Mouse (Mus musculus) mature B cell (primary cell): Measurements from ENCODE around the gene Gimap1.

Experiments used
- in situ Hi-C: fragments of 300-500 bp; cut with MboI; formaldehyde crosslinking; loops from 2 replicates; pipeline ENCODE4 v1.14.3; 2019

The Gimap1 gene

DNA sequence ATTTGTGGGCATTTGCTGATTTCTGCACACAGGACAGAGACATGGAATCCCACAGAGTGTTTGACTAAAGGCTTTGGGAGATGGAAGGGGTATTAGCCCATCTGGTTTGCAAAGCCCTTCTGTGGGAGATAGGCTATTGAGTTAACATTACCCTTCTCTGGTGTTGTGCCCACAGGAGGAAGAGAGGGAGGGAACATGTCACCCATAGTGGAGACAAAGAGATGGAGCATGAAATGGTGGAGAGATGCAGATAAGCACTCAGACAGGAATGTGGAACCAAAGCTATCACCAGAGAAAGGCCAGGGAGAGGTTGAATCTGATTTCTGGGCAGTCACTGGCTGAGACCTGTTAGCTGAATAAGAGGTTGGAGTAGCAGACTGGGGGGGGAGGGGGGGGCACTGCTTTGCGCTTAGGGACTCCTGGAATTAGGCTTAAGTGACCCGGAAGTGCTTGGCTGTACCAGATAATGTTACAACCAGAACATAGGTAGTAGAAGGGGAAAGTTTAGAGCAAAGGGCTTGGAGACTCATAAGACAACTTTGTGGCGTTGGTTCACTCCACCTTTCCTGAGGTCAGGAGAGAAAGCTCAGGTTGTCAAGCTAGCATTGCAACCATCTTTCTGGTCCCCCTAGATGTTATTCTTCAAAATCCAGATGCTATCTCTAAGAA is 1.8 kb downstream of the Gimap1 start:
- in situ Hi-C loops: no loop called here

DNA sequence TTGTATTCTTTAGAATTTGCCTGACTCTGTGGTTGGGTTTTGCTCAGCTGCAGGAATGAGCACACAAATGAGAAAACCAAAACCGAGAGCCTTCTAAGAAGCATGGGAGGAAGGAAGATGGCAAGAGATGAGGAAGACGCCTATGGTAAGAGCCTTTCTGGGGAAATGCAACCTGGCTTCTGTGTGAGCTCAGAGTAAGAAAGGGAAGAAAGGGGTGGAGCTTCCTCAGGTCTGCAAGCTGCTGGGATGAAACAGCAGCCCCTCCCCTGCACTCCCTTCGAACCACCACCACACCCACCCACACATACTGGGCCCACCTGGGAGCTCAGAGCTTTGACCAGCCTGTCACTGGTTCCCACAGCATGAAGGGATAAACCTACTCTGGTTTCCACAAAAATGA is 2.4 kb downstream of the Gimap1 start:
- in situ Hi-C loops: no loop called here

DNA sequence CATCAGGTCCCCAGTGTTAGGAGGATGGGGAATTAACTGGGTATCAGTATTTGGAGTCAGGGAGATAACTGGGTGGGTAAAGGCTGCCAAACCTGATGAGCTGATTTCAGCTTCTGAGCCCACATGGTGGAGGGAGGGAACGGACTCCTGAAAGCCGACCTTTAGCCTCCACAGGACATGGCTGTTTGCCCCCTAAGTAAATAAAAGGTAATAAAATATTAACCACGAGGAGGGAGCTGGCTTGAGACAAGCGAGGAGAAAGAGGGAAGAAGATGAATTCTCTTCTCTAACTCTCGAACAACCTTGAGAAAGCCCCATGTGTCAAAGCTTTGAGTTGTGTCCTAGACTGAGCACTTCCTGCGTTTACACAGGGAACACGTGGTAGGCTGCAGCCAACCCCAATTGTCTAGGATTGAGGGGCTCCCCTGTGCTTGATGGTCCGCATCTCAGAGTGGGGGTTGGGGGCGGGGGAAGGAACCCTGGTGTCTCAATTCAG is 2.9 kb downstream of the Gimap1 start:
- in situ Hi-C loops: no loop called here

DNA sequence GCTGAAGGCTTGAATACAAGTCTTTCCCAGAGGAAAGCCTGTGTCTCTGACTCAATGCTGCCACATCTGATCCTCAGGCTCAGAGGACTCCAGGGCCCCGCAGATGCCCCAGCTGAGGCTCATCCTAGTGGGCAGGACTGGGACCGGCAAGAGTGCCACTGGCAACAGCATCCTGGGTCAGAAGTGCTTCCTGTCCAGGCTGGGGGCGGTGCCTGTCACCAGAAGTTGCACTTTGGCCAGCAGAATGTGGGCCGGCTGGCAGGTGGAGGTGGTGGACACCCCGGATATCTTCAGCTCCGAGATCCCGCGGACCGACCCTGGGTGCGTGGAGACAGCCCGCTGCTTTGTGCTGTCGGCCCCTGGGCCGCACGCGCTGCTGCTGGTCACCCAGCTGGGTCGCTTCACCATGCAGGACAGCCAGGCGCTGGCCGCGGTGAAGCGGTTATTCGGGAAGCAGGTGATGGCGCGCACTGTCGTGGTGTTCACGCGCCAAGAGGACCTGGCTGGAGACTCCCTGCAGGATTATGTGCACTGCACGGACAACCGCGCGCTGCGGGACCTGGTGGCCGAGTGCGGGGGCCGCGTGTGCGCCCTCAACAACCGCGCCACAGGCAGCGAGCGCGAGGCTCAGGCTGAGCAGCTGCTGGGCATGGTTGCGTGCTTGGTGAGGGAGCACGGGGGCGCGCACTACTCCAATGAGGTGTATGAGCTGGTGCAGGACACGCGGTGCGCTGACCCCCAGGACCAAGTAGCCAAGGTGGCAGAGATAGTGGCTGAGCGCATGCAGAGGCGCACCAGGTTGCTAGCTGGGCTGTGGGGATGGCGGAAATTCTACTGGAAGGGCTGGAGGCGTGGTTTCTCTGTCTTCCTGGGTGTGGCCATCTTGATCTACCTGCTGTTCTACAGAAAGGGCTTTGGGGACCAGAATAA is 3.8 kb downstream of the Gimap1 start:
- in situ Hi-C loops: no loop called here

DNA sequence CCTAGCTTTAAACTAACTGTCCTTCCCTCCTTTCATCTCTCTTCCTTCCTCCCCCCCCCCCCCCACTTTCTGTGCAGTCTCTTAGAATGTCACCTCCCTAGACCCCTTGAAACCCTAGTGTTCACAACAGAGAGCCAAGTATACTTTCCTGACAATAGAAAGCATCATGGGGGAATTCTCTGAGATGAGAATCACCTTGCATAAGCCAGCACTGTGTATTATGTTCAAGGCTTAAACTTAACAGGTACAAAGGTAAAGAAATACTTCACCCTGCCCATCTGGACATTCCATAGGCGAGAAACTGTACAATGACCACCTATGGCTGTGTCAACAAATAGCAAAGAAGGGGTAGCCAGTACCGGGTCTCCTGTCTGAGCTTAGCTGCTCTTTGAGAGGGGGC is 6.6 kb downstream of the Gimap1 start:
- in situ Hi-C loops: no loop called here

DNA sequence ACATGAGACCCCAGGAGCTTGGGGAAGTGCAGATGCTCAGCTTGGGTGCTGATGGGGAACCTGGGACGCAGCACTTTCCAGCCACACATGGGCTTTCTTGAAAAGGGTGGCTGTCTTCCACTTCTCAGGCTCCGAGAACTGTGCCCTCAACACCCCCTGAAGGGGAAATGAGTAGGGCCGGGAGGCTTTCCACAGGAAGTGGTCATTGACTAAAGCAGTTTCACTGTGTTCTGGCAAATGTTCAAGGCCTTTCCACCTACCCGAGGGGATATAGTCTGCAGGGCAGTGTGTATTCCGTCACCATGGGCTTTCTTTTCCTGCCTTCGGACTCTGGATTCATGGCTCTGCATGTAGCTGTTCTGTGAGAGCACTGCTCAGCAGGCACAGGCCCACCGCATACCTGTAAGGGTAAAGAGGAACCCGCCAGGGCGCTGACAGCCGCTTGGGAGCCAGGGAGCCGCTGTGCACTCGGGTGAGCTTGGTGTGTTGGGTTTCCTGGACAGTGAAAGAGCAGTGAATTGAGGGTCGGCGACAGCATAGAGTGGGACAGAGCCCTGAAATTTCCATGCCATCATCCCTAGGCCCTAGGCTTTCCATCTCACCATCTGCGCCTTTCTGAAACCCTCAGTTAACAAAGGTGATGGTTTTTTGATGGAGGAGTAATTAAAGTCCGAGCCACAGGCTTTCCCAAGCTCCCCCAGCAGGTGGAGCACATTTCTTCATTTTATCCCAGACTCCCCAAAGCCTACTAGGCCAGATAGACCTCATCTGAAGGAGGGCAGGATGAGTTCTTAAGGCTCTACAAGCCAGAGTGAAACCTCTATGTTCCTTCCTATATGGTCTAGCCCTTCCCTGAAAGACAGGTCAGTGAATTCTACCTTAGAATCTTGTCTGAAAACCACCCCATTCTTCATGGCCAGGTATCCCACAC is 7.4 kb downstream of the Gimap1 start, which contains the start of gene Gimap5:
Gimap5 (plus strand) TSS at position 239 of the 931 bp plus-strand sequence.
- in situ Hi-C loops: no loop called here

DNA sequence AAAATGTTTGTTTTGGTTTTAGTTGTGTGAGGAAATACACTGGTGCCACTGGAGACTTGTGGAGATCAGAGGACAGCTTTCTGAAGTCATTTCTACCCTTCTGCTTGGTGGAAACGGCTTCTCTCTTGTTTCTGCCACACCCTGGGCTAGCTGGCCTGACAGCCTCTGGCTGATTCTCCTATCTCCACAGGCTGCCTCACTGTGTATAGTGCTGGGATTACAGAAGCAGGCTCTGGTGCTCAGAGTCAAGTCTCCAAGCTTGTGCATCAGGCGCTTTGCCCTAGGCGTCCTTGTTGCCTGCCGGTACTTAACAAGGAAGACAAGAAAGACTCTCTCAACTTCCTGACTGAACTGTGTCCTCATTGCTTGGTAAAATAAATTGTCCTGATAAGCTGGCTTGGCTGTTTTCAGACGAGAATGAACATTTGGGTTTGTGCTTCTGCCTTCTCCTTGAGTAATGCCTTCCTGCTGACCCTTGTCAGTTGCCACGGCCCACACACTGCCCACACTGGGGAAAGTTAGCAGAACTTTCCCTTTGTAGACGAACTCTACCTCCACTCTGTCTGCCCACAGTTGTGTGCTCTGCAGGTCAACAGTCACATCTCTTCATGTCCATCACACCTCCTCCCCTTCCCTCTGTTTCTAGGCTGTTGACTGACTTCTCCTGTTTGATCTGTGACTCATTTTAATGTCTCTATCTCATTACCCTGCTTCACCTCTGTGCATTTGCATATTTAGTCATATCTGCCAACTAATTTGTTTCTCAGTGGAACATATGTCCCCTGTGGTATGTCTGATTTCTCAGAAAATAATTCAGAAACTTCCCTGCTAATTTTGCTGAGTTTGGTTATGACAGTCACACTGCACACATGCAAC is 8.5 kb downstream of the Gimap1 start:
- in situ Hi-C loops: no loop called here

DNA sequence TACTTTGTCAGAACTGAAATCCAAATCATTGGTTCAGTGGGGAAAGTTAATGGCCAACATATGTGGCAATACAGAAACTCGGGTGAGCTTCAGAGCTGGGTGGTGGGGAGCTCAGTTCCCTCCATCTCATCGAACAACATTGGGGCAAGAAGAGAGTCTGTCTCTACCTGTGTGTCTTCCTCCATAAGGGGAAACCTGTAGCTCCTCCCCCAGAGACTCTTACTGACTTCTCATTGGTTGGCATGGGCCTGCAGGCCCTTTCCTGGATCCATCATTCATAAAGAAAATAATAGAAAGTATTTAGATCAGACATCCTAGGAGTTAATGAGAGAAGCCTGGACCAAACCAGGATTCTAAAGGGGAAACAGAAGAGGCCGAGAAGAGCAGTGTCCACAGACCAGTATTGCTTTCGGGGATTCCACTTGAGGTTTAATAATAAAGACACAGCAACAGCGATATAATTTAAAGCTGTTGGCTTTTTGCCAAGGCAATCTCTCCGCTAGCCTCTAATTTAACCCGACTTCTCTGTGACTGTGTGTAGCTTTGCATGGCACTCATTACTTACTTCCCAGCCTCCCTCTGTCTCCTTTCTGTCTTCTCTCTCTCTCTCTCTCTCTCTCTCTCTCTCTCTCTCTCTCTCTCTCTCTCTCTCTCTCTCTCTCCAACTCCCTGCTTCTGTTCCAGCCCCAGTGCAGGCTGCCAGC is 24.9 kb downstream of the Gimap1 start:
- in situ Hi-C loops: no loop called here

DNA sequence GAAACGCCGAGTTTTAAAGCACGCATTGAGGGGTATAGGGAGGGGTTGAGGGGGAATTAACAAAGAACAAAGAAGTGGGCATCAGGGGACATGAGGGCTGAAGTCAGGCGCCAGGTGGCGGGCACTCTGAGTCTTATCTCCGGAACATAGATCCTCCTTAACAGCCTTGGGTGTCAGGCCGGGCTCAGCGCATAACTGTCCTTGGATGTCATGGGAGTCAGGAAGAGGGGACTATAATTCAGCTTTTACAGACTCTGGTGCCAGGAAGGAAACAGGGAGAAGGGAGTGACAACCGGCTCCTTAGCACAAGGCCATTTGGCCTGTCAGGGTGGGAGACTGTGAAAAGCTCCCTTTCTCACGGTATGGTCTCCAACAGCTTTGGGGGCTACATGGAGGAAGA is 25.6 kb downstream of the Gimap1 start:
- in situ Hi-C loops: no loop called here

DNA sequence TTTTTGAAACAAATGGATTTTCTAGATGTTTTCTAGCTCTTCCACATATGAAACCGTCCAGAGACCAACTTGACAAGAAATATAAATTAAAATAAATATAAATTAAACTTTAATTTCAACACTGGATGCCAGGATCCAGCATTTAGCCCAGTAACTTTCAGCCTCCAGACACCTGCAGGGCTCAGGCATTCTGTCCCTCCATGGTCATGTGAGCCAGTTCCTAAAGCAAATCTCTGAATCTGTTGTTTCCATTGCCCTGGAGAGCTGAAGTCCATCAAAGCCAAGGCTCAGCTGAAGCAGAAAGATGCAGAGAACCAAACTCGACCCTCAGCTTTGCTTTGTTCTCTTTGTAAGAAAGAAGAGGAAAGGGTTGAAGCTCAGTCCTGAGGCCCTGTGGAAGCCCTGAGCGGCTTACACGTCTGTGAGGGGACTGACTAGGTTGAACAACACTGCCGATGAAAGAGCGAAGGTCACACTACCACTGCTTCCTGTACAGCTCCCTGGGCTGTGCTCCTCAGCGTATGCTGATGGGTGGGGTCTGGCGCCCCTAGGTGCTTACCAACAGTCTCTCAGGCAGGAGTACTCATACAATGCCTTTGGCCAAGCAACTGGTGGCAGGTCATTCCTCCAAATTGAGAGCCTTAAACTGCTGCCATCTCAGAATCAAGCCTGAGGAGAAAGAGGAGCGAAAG is 29.5 kb downstream of the Gimap1 start:
- in situ Hi-C loops: no loop called here

DNA sequence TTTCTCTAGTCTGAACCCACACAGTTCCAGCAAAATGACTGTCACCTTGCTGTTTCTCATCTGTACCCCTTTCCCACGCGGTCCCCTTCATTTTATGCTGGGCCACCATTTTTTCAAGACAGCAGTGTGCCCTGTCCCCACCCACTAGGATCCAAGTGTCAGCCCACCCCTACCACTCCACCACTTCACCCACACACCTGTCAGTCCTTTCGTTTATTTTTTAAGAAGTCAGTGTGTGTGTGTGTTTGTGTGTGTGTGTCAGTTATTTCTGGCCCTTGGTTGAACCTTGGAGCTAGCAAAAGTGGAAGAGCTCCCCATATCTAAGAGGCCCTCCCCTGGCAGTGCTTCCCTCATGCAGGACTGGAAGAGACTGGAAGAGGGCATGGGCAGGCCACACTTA is 30.1 kb downstream of the Gimap1 start:
- in situ Hi-C loops: no loop called here

DNA sequence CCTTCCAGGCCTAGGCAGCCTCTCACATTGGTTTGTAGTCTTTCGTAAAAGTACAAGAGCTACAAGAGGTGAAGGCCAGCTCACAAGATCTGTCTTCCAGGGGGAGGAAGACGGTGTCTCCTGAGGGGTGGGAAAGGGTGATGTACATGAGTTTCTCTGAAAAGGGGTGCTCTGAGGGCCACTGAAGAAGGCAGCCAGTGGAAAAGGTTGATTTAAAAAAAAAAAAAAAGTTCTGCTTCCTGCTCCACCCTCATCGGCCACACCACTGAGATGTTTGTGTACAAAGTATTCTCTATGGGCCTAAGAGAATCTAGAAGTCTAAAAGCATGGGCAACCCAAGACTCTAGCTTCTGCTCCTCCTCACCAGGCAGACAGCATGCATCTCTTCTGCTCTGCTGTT is 31.8 kb downstream of the Gimap1 start, which contains the start of gene Gimap3:
Gimap3 (minus strand) TSS at position 156 of the 400 bp plus-strand sequence.
- in situ Hi-C loops: loop anchor here (5.0 kb wide), 1 partner anchor 123 kb away; the partner anchor contains the start of gene Gimap8

DNA sequence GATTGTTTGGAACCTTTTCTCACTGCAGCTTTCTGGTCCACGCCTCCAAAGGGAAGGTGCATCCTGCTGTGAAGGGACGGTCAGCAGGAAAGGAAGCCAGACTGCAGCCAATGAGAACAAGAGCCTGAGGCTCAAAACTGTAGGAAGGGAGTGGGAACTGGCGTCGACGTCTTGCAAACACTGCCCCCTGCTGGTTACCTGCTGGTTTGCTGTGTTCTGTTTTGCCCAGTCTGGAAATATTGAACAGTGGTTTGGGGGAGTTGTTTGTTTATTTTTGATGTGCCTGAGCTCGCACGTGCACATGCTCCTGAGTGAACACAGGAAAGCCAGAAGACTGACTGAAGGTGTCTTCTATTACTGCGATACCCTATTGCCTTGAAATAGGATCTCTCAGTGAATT is 33.2 kb downstream of the Gimap1 start:
- in situ Hi-C loops: loop anchor here (5.0 kb wide), 1 partner anchor 125 kb away; the partner anchor contains the start of gene Gimap8

DNA sequence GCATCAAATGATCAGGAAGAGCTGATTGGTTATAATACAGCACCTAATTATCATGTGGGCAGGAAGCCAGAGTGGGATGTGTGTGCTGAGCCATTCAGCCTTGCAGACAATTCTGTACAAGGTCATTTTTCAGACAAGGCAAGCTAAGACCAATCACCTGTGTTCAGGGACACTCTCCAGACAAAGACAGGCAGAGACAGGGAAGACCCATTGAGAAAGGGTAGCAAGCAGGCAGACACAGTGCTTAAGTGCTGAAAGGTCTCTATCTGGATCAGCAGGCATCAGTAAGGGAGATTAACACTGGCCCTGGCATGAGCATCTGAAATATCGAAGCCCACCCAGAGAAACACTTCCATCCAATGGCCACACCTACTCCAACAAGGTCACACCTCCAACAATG is 45.6 kb downstream of the Gimap1 start:
- in situ Hi-C loops: no loop called here

DNA sequence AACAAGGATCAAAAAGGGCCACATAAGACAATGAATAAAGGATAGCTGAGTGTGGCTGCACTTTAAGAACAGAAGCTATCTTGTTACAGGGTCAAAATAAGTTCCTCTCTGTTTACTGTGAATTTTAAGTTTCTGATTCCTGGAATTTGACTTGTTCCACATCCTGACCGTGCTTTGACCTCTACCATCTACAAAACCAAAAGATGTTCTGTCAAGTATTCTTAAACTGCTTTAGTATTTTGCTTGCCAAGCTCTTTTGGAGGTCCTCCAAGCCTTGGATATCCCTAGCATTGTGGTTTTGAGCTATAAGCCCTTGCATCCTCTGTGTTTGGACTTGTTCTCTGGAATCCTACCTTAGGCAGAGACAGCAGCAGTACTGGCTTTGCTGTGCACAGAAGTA is 46.3 kb downstream of the Gimap1 start:
- in situ Hi-C loops: no loop called here

DNA sequence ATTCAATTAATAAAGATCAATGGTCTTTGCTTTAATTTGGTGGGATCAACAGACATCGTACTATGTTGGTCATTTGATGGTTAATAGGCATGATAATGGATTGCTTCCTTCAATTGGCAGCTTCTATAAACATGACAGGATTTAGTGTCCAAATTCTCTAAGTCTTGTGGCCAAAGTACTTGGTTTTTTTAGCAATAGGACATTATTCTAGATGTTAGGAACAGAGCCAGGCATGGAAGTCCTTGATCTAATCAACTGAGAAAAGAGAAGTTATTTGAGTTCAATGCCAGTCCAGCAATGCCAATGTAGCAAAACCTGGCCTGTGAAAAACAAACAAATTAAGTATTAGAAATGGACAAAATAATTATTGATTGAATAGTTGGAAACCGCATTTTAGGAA is 46.7 kb downstream of the Gimap1 start:
- in situ Hi-C loops: no loop called here

DNA sequence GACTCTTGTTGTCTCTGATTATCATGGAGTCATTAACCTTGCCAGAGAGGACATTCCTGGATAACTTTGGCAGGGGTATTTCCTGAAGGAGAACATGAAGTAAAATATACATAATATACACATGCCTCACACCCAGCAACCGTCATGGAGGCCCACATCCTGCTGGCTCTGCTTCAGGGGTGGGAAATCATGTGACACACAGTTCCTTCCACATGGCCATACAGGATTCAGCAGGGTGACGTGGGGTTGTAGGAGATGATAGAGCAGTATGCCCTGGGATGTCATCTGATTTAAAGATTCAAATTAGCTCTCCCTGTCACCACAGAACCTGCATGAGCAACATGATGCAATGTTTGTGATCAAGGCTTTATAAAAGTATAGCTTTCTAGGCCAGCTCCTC is 49.0 kb downstream of the Gimap1 start:
- in situ Hi-C loops: no loop called here
